Mouse (Mus musculus) heart, postnatal 0 days (tissue): Measurements from ENCODE around the gene Wbp4. TPM values are rescaled to one million over a fixed set of nuclear protein-coding genes. Genes with fewer than 3 reads are reported as not detected.
A peak's percentile ranks its signal among the peaks of the same experiment; 100 is the strongest.
"Not testable (repeated sequence)": the region's sequence is repeated elsewhere in the genome, so short reads cannot be mapped to it uniquely, and the experiment has no call there.

ENCODE experiments used
- ATAC-seq: fragments of 200-750 bp; cut with Nextera tagmentation; 2 replicates; pipeline ENCODE4 v1.8.0; 2017; ENCODE audit warnings: low read depth, moderate number of reproducible peaks, moderate library complexity; ENCODE audit not compliant: insufficient read depth
- DNase-seq: peaks from one replicate; pipeline ENCODE4 v3.0.0-alpha.2; 2016; ENCODE audit warnings: low spot score
- H3K27ac ChIP-seq: fragments of 300-500 bp; sonication (generic); 2 replicates; pipeline ENCODE4 v1.5.1; 2014; ENCODE audit warnings: low read depth, mild to moderate bottlenecking
- H3K27me3 ChIP-seq: fragments of 300-500 bp; sonication (generic); 2 replicates; pipeline ENCODE4 v1.6.1; 2014; ENCODE audit warnings: low read length, mixed read lengths; ENCODE audit not compliant: control insufficient read depth, insufficient read depth
- H3K36me3 ChIP-seq: fragments of 300-500 bp; sonication (generic); replicated peaks from 2 replicates; pipeline ENCODE4 v1.6.1; 2014; ENCODE audit warnings: low read length, mixed read lengths; ENCODE audit not compliant: control insufficient read depth, insufficient read depth
- H3K4me1 ChIP-seq: fragments of 300-500 bp; sonication (generic); 2 replicates; pipeline ENCODE4 v1.6.1; 2014; ENCODE audit warnings: antibody characterized with exemption; ENCODE audit not compliant: control insufficient read depth, insufficient read depth
- H3K4me2 ChIP-seq: fragments of 300-500 bp; sonication (generic); 2 replicates; pipeline ENCODE4 v1.6.1; 2014; ENCODE audit warnings: low read depth, mild to moderate bottlenecking, low read length, moderate library complexity
- H3K4me3 ChIP-seq: fragments of 300-500 bp; sonication (generic); 2 replicates; pipeline ENCODE4 v1.5.1; 2014; ENCODE audit warnings: low read depth, low read length
- H3K9ac ChIP-seq: fragments of 300-500 bp; sonication (generic); replicated peaks from 2 replicates; pipeline ENCODE4 v1.6.1; 2014; ENCODE audit warnings: low read depth, low read length, mixed read lengths
- H3K9me3 ChIP-seq: fragments of 300-500 bp; sonication (generic); replicated peaks from 2 replicates; pipeline ENCODE4 v1.6.1; 2016; ENCODE audit warnings: low read length; ENCODE audit not compliant: control insufficient read depth
- CTCF ChIP-seq: IDR thresholded peaks from 2 replicates; pipeline ENCODE4 v1.5.1; 2016; ENCODE audit warnings: antibody characterized with exemption, control low read depth, low read depth
- EP300 ChIP-seq: IDR thresholded peaks from 2 replicates; pipeline ENCODE4 v1.6.1; 2016; ENCODE audit warnings: antibody characterized with exemption, low read depth
- WGBS: fragments of 180-500 bp; shearing (Covaris S2); extraction: QIAGEN DNeasy Blood & Tissue Kit; methylation state at CpG from one replicate; pipeline ENCODE4 v1.1.7; 2014; 5-methylcytosine and 5-hydroxymethylcytosine counted together
- polyA plus RNA-seq: library from polyadenylated mRNA; unstranded; fragments of >200 nt; fragmentation: Nextera tagmentation; extraction: Ambion mirVana; gene quantifications from 2 replicates; pipeline ENCODE4 v1.2.1, GENCODE M21; 2015
- total RNA-seq: library from RNA; depleted of rRNA; stranded (reverse); fragments of >200 nt; gene quantifications from 2 replicates; pipeline ENCODE4 v1.2.3, GENCODE M21; 2014; ENCODE audit warnings: low replicate concordance

The Wbp4 gene
- total and polyA plus RNA-seq, 2 experiments from 2014 or later, result 10.0 to 26.6 TPM

DNA sequence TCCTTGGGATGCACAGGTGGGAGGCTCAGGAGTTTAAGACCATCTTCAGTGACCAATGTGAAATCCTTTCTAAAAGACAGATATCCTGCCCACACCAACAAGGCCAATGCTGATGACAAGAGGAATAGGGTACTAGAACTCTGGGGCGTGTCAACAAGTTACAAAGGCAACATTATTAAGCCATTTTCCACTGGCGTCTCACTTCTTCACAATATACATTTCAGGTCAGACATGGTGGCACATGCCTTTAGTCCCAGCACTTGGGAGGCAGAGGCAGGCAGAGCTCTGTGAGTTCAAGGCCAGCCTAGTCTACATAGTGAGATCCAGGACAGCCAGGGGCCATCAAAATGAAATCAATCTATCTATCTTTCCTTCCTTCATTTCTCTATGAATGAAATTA, 7.9 kb downstream of the Wbp4 start:
- Histone ChIP-seq H3K4me1 (no peaks in the 10 kb centered on the region), H3K9me3 (no peaks in the 10 kb centered on the region), H3K36me3 (peaks cover 78% of the 10 kb centered on the region), H3K4me2 (no peak overlapping the region), H3K27ac (no peak overlapping the region), H3K27me3 (no peaks in the 10 kb centered on the region), H3K4me3 (no peak overlapping the region), H3K9ac (no peak overlapping the region)
- no peak for ATAC-seq
- 88% methylated on average over 2 of the region's 2 CpGs for WGBS
- TF ChIP-seq EP300 (no peak), CTCF (no peak)
- DNase-seq, result no peak

GRCm38 (mm10) chr14:79467621-79468020, 13.7 kb downstream of the Wbp4 start:
- DNase-seq, result peak; percentile 60
- peaks cover 84% of the 10 kb centered on the region for H3K36me3 ChIP-seq
- TF ChIP-seq CTCF (peak; percentile 80), EP300 (no peak)

DNA sequence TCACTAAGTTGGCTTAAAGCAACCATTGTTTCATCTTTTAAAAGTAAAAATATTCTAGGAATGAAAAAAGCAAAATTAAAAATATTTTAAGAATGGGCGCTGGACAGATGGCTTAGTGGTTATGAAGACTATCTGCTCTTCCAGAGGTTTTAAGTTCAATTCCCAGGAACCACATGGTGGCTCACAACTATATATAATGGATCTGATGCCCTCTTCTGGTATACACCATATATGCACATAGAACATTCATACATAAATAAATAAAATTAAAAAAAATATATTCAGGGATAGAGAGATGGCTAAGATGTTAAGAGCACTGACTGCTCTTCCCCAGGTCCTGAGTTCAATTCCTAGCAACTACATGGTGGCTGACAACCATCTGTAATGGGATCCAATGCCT, 15.7 kb downstream of the Wbp4 start:
- WGBS, result 75% methylated on average over 1 of the region's 1 CpGs

More at GRCm38 (mm10) chr14:79467621-79468020, 13.7 kb downstream of the Wbp4 start:
- no peak overlapping the region for H3K27ac ChIP-seq
- ATAC-seq, result no peak
- H3K4me1 ChIP-seq, result no peaks in the 10 kb centered on the region
- WGBS, result 13% methylated on average over 3 of the region's 3 CpGs
- no peaks in the 10 kb centered on the region for H3K27me3 ChIP-seq
- H3K9me3 ChIP-seq, result no peaks in the 10 kb centered on the region
- H3K9ac ChIP-seq, result no peak overlapping the region
- no peak overlapping the region for H3K4me2 ChIP-seq
- H3K4me3 ChIP-seq, result no peak overlapping the region

GRCm38 (mm10) chr14:79460988-79461387, 20.3 kb downstream of the Wbp4 start:
- no peak overlapping the region for H3K27ac ChIP-seq
- H3K27me3 ChIP-seq, result no peaks in the 10 kb centered on the region
- DNase-seq (no peak), ATAC-seq (no peak)
- H3K36me3 ChIP-seq, result peaks cover 53% of the 10 kb centered on the region
- no peak overlapping the region for H3K9ac ChIP-seq
- no peaks in the 10 kb centered on the region for H3K9me3 ChIP-seq
- no peak overlapping the region for H3K4me3 ChIP-seq
- no peaks in the 10 kb centered on the region for H3K4me1 ChIP-seq
- TF ChIP-seq CTCF, result no peak
- no peak for TF ChIP-seq EP300
- H3K4me2 ChIP-seq, result no peak overlapping the region
- 89% methylated on average over 4 of the region's 4 CpGs for WGBS

More for the DNA sequence above, 15.7 kb downstream of the Wbp4 start:
- H3K27me3 ChIP-seq, result no peaks in the 10 kb centered on the region
- H3K4me1 ChIP-seq, result no peaks in the 10 kb centered on the region
- no peak overlapping the region for H3K4me3 ChIP-seq
- no peak for DNase-seq
- H3K9me3 ChIP-seq, result no peaks in the 10 kb centered on the region
- H3K9ac ChIP-seq, result no peak overlapping the region
- H3K27ac ChIP-seq, result no peak overlapping the region
- no peak for TF ChIP-seq CTCF
- TF ChIP-seq EP300, result no peak
- peaks cover 81% of the 10 kb centered on the region for H3K36me3 ChIP-seq
- no peak for ATAC-seq
- no peak overlapping the region for H3K4me2 ChIP-seq

DNA sequence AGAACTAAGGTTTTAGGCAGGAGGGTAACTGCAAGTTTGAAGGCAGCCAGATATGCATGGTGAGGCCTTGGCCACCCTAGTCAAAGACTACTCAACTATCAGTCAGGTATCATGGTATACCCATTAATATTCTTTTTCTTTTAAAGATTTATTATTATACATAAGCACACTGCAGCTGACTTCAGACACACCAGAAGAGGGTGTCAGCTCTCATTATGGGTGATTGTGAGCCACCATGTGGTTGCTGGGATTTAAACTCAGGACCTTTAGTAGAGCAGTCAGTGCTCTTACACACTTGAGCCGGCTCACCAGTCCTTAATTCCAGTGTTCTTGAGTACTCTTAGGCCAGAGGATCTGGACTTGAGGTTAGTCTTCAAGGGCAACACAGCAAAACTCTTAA, 20.9 kb downstream of the Wbp4 start:
- no peak for TF ChIP-seq EP300
- no peak for TF ChIP-seq CTCF
- H3K4me3 ChIP-seq, result no peak overlapping the region
- ATAC-seq (no peak), DNase-seq (no peak)
- no peaks in the 10 kb centered on the region for H3K9me3 ChIP-seq
- WGBS, result 85% methylated on average over 1 of the region's 1 CpGs
- no peak overlapping the region for H3K27ac ChIP-seq
- peaks cover 47% of the 10 kb centered on the region for H3K36me3 ChIP-seq
- H3K4me1 ChIP-seq, result no peaks in the 10 kb centered on the region
- H3K9ac ChIP-seq, result no peak overlapping the region
- no peaks in the 10 kb centered on the region for H3K27me3 ChIP-seq
- H3K4me2 ChIP-seq, result no peak overlapping the region

- not testable (repeated sequence) for H3K4me3 ChIP-seq, H3K9ac ChIP-seq, H3K27me3 ChIP-seq, H3K27ac ChIP-seq, H3K36me3 ChIP-seq, H3K4me2 ChIP-seq, DNase-seq, ATAC-seq, H3K4me1 ChIP-seq, H3K9me3 ChIP-seq
- WGBS, result 97% methylated on average over 6 of the region's 10 CpGs
Observed at GRCm38 (mm10) chr14:79452591-79452934, 28.8 kb downstream of the Wbp4 start.

DNA sequence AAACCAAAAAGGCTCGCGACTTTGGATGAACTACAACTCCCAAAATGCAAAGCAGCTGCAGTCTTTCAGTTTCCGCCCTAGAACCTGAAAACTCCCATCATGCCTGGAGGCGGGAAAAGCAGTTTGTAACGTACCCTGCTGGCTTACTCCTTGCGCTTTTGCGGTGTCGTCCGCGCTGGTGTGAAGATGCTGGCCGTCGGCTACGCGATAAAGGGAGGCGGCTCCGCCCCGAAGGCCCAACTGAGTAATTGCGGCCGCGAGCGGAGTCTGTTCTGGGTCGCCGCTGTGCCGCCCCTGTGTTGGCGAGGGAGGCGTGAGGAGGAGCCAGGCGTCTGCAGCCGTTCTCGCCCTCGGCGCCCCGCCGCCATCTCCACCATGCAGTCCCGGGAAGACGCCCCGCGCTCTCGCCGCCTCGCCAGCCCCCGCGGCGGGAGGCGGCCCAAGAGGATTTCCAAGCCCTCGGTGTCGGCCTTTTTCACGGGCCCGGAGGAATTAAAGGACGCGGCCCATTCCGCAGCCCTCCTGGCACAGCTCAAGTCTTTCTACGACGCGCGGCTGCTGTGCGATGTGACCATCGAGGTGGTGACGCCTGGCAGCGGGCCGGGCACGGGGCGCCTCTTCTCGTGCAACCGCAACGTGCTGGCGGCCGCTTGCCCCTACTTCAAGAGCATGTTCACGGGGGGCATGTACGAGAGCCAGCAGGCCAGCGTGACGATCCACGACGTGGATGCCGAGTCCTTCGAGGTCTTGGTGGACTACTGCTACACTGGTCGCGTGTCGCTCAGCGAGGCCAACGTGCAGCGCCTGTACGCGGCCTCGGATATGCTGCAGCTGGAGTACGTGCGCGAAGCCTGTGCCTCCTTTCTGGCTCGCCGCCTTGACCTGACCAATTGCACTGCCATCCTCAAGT, 29.4 kb downstream of the Wbp4 start, which contains the start of gene Kbtbd6:
Gene Kbtbd6 (plus strand): TSS at position 155 of the 910 bp plus-strand sequence.
- peak; percentile 91 for ATAC-seq
- Histone ChIP-seq H3K4me2 (peak within 1 kb of the TSS; percentile 75), H3K4me3 (peak within 1 kb of the TSS; percentile 59)
- 6% methylated on average over 34 of the region's 89 CpGs for WGBS
- H3K9ac ChIP-seq, H3K36me3 ChIP-seq, H3K27me3 ChIP-seq, H3K27ac ChIP-seq, H3K4me1 ChIP-seq, H3K9me3 ChIP-seq: not testable (repeated sequence)
- DNase-seq, result peak; percentile 96
